Mouse (Mus musculus) cortical plate, adult 2 months (tissue): ENCODE measurements around the gene Gramd2.

ENCODE experiments used
- CTCF ChIP-seq: fragments of 200-500 bp; IDR thresholded peaks from 2 replicates; pipeline ENCODE4 v1.5.1; 2011; ENCODE audit warnings: mild to moderate bottlenecking, control low read depth, low read length; ENCODE audit not compliant: insufficient read depth; ENCODE audit errors: extremely low read depth
- POLR2A ChIP-seq: fragments of 200-500 bp; IDR thresholded peaks from 2 replicates; pipeline ENCODE4 v1.6.1; 2011; ENCODE audit warnings: mild to moderate bottlenecking, low read length, control low read depth; ENCODE audit not compliant: insufficient read depth; ENCODE audit errors: extremely low read depth

DNA sequence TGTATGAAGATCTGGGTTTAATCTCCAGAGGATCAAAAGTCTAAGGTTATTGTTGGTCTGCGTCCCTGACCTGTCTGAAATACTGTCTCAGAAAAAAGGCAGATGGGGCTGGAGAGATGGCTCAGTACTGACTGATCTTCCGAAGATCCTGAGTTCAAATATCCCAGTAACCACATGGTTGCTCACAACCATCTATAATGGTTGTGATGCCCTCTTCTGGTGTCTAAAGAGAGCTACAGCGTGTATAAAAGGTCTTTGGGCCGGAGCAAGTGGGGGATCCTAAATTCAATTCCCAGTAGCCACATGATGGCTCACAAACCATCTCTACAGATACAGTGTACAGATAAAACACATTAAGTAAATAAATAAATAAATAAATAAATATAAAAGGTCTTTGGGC is 10.8 kb upstream of the Gramd2 start:
- TF ChIP-seq CTCF, result no peak
- no peak for TF ChIP-seq POLR2A
